ENCODE assay signal across 8 mouse cellular contexts in genomic region chr10:67095798-67096620, GRCm38 (mm10). TPM values are rescaled to one million over a fixed set of nuclear protein-coding genes. Genes with fewer than 3 reads are reported as not detected.
DNase-seq lines count a peak whose midpoint lies in the region; ATAC-seq lines count a peak whose summit lies in the region.

TSS of gene Jmjd1c (plus strand) at chr10:67096125.

- H3K27ac ChIP-seq in embryonic facial prominence, embryonic 13.5 days: peak within 1 kb of the TSS; percentile 99
- peak within 1 kb of the TSS; percentile 97 for H3K27ac ChIP-seq in limb, embryonic 11.5 days (replicated peaks; ENCODE audit: low read depth, low read length)
- peak within 1 kb of the TSS; percentile 100 for H3K27ac ChIP-seq in midbrain, embryonic 13.5 days

- under 1% methylated on average over 68 of the region's 73 CpGs for WGBS in embryonic facial prominence, embryonic 13.5 days
- WGBS in limb, embryonic 11.5 days: 1% methylated on average over 67 of the region's 73 CpGs
- WGBS in midbrain, embryonic 13.5 days: under 1% methylated on average over 61 of the region's 73 CpGs

- H3K27me3 ChIP-seq in embryonic facial prominence, embryonic 13.5 days: no peaks in the 10 kb centered on the region
- no peaks in the 10 kb centered on the region for H3K27me3 ChIP-seq in limb, embryonic 11.5 days (ENCODE audit: control insufficient read depth, insufficient read depth, low read length)
- no peaks in the 10 kb centered on the region for H3K27me3 ChIP-seq in midbrain, embryonic 13.5 days

- ATAC-seq in embryonic facial prominence, embryonic 13.5 days (ENCODE audit: insufficient number of reproducible peaks, insufficient read depth, low FRiP score, low TSS enrichment, low read depth): peak; percentile 85
- peak; percentile 81 for ATAC-seq in limb, embryonic 11.5 days (ENCODE audit: insufficient number of reproducible peaks, low FRiP score, low TSS enrichment, low read depth)
- peak; percentile 94 for ATAC-seq in midbrain, embryonic 13.5 days

- 0 out of 2 replicates have a peak, but pooled peaks cover 6% of the 10 kb centered on the region for H3K36me3 ChIP-seq in embryonic facial prominence, embryonic 13.5 days
- H3K36me3 ChIP-seq in limb, embryonic 11.5 days (ENCODE audit: control insufficient read depth, insufficient read depth, low read length): no peaks in the 10 kb centered on the region
- H3K36me3 ChIP-seq in midbrain, embryonic 13.5 days: no peaks in the 10 kb centered on the region

- H3K9ac ChIP-seq in embryonic facial prominence, embryonic 13.5 days: peak within 1 kb of the TSS; percentile 99
- H3K9ac ChIP-seq in limb, embryonic 11.5 days (ENCODE audit: low read length): peak within 1 kb of the TSS; percentile 98
- H3K9ac ChIP-seq in midbrain, embryonic 13.5 days (replicated peaks): peak within 1 kb of the TSS; percentile 100

- peak; percentile 72 to 77 for DNase-seq in B cell, adult 2 months
- peak; percentile 83 to 85 for DNase-seq in adrenal gland, postnatal 36 days
- DNase-seq in heart, adult 11 months: peak; percentile 99
- DNase-seq in kidney, adult 11 months: peak; percentile 75
- DNase-seq in limb, embryonic 11.5 days (ENCODE audit: low spot score): peak; percentile 83
- DNase-seq in spleen, postnatal 10 days (ENCODE audit: low spot score in 2 of 2): peak; percentile 63 to 64

- H3K9me3 ChIP-seq in embryonic facial prominence, embryonic 13.5 days: no peaks in the 10 kb centered on the region
- H3K9me3 ChIP-seq in limb, embryonic 11.5 days (ENCODE audit: control insufficient read depth, low read length): no peaks in the 10 kb centered on the region
- H3K9me3 ChIP-seq in midbrain, embryonic 13.5 days: no peaks in the 10 kb centered on the region

- peaks cover 34% of the 10 kb centered on the region for H3K4me1 ChIP-seq in embryonic facial prominence, embryonic 13.5 days
- H3K4me1 ChIP-seq in limb, embryonic 11.5 days (ENCODE audit: control insufficient read depth, insufficient read depth, low read length): peaks cover 17% of the 10 kb centered on the region
- H3K4me1 ChIP-seq in midbrain, embryonic 13.5 days (replicated peaks): peaks cover 49% of the 10 kb centered on the region

- H3K4me2 ChIP-seq in embryonic facial prominence, embryonic 13.5 days: peak within 1 kb of the TSS; percentile 76
- peak within 1 kb of the TSS; percentile 79 for H3K4me2 ChIP-seq in limb, embryonic 11.5 days (ENCODE audit: low read depth, severe bottlenecking)
- peak within 1 kb of the TSS; percentile 85 for H3K4me2 ChIP-seq in midbrain, embryonic 13.5 days (replicated peaks)

- peak within 1 kb of the TSS; percentile 88 for H3K4me3 ChIP-seq in embryonic facial prominence, embryonic 13.5 days
- H3K4me3 ChIP-seq in limb, embryonic 11.5 days (ENCODE audit: low read depth, low read length): peak within 1 kb of the TSS; percentile 91
- peak within 1 kb of the TSS; percentile 90 for H3K4me3 ChIP-seq in midbrain, embryonic 13.5 days (replicated peaks)

RNA-seq across cellular contexts. Expression of gene Jmjd1c, which starts in this region (rescaled TPM):
- 10 to 100 TPM; 52.9 to 57.7 TPM for total RNA-seq in adrenal gland, postnatal 36 days (2021)
- 50.7 and 53.0 TPM in 2 replicates for polyA plus RNA-seq in embryonic facial prominence, embryonic 13.5 days (2015; fragmentation: Nextera tagmentation; extraction: Ambion mirVana)
- polyA plus RNA-seq in limb, embryonic 11.5 days (2014; fragmentation: Nextera tagmentation; extraction: Ambion mirVana): 41.6 and 43.0 TPM in 2 replicates
- 48.6 and 56.1 TPM in 2 replicates for polyA plus RNA-seq in midbrain, embryonic 13.5 days (2015; fragmentation: Nextera tagmentation; extraction: Ambion mirVana)

Comparison
In these comparisons a context has a peak if more than half of its experiments do, and no peak if none do; other contexts are left out.
1. Peak in every context shown above with its lines: DNase-seq, ATAC-seq, H3K4me3 ChIP-seq and H3K27ac ChIP-seq.